Comparison of ENCODE assay signal across 8 mouse cellular contexts in genomic region chr12:105784196-105784999, GRCm38 (mm10). TPM values are rescaled to one million over a fixed set of nuclear protein-coding genes. Genes with fewer than 3 reads are reported as not detected.
DNase-seq lines count a peak whose midpoint lies in the region; ATAC-seq lines count a peak whose summit lies in the region.

Gene Papola (plus strand): TSS chr12:105784694.

- H3K4me1 ChIP-seq in brown adipose tissue, adult 24 weeks (ENCODE audit: control insufficient read depth, insufficient read depth, insufficient read length, low read length): peaks cover 7% of the 10 kb centered on the region
- H3K4me1 ChIP-seq in heart, embryonic 13.5 days: peaks cover 26% of the 10 kb centered on the region
- H3K4me1 ChIP-seq in liver, embryonic 12.5 days: peaks cover 42% of the 10 kb centered on the region
- peaks cover 9% of the 10 kb centered on the region for H3K4me1 ChIP-seq in stomach, embryonic 15.5 days

- WGBS in heart, embryonic 13.5 days: under 1% methylated on average over 63 of the region's 85 CpGs
- WGBS in liver, embryonic 12.5 days (ENCODE audit: insufficient replicate concordance): under 1% methylated on average over 71 of the region's 85 CpGs
- WGBS in stomach, embryonic 15.5 days: under 1% methylated on average over 69 of the region's 85 CpGs

- H3K27ac ChIP-seq in brown adipose tissue, adult 24 weeks (replicated peaks; ENCODE audit: low read depth, low read length): peak within 1 kb of the TSS; percentile 99
- H3K27ac ChIP-seq in heart, embryonic 13.5 days (replicated peaks): peak within 1 kb of the TSS; percentile 98
- peak within 1 kb of the TSS; percentile 96 for H3K27ac ChIP-seq in liver, embryonic 12.5 days
- peak within 1 kb of the TSS; percentile 98 for H3K27ac ChIP-seq in stomach, embryonic 15.5 days

- peak within 1 kb of the TSS; percentile 91 for H3K4me2 ChIP-seq in heart, embryonic 13.5 days
- H3K4me2 ChIP-seq in liver, embryonic 12.5 days: peak within 1 kb of the TSS; percentile 89
- H3K4me2 ChIP-seq in stomach, embryonic 15.5 days: peak within 1 kb of the TSS; percentile 87

- DNase-seq in CD4-positive, CD25-positive, alpha-beta regulatory T cell, adult 2 months (ENCODE audit: low read depth, low spot score): peak; percentile 94
- peak; percentile 36 for DNase-seq in fat pad, adult 2 months (ENCODE audit: extremely low read depth, low read depth, low spot score)
- DNase-seq in kidney, postnatal 10 days: peak; percentile 94
- DNase-seq in natural killer cell, adult 2 months (ENCODE audit: low spot score in 2 of 2): peak; percentile 80 to 87

- H3K36me3 ChIP-seq in heart, embryonic 13.5 days: peaks cover 5% of the 10 kb centered on the region; the same call in 1 of the 2 replicates
- H3K36me3 ChIP-seq in liver, embryonic 12.5 days: peaks cover 12% of the 10 kb centered on the region
- H3K36me3 ChIP-seq in stomach, embryonic 15.5 days: no peaks in the 10 kb centered on the region; the same call in 1 of the 2 replicates

- no peaks in the 10 kb centered on the region for H3K27me3 ChIP-seq in heart, embryonic 13.5 days (replicated peaks)
- no peaks in the 10 kb centered on the region for H3K27me3 ChIP-seq in liver, embryonic 12.5 days (replicated peaks)
- no peaks in the 10 kb centered on the region for H3K27me3 ChIP-seq in stomach, embryonic 15.5 days (replicated peaks)

- peak; percentile 86 for ATAC-seq in heart, embryonic 13.5 days (ENCODE audit: extremely low read depth, insufficient number of reproducible peaks, low FRiP score, low TSS enrichment)
- peak; percentile 89 for ATAC-seq in liver, embryonic 12.5 days
- peak; percentile 91 for ATAC-seq in stomach, embryonic 15.5 days (ENCODE audit: insufficient read depth, low FRiP score, low read depth)

- H3K9me3 ChIP-seq in heart, embryonic 13.5 days: no peaks in the 10 kb centered on the region
- H3K9me3 ChIP-seq in liver, embryonic 12.5 days (replicated peaks): no peaks in the 10 kb centered on the region
- H3K9me3 ChIP-seq in stomach, embryonic 15.5 days: no peaks in the 10 kb centered on the region

- H3K4me3 ChIP-seq in brown adipose tissue, adult 24 weeks (ENCODE audit: insufficient read depth, low read depth, low read length): peak within 1 kb of the TSS; percentile 98
- peak within 1 kb of the TSS; percentile 92 for H3K4me3 ChIP-seq in heart, embryonic 13.5 days
- H3K4me3 ChIP-seq in liver, embryonic 12.5 days: peak within 1 kb of the TSS; percentile 96
- peak within 1 kb of the TSS; percentile 93 for H3K4me3 ChIP-seq in stomach, embryonic 15.5 days (replicated peaks)

- peak within 1 kb of the TSS; percentile 97 for H3K9ac ChIP-seq in heart, embryonic 13.5 days
- peak within 1 kb of the TSS; percentile 97 for H3K9ac ChIP-seq in liver, embryonic 12.5 days
- H3K9ac ChIP-seq in stomach, embryonic 15.5 days: peak within 1 kb of the TSS; percentile 83

RNA-seq across cellular contexts. Expression of gene Papola, which starts in this region (rescaled TPM):
- polyA plus RNA-seq in brown adipose tissue, adult 24 weeks (2012; ENCODE audit: insufficient read depth, insufficient read length, missing spikeins): 80.7 and 86.2 TPM in 2 replicates
- polyA plus RNA-seq in heart, embryonic 13.5 days (2015; fragmentation: Nextera tagmentation; extraction: Ambion mirVana): 134 and 146 TPM in 2 replicates
- 176 and 181 TPM in 2 replicates for polyA plus RNA-seq in liver, embryonic 12.5 days (2016; fragmentation: Nextera tagmentation; extraction: Ambion mirVana)
- polyA plus RNA-seq in stomach, embryonic 15.5 days (2015; fragmentation: Nextera tagmentation; extraction: Ambion mirVana): 199 and 202 TPM in 2 replicates

Comparison
In these comparisons a context has a peak if more than half of its experiments do, and no peak if none do; other contexts are left out.
1. Peak in every context shown above with its lines: DNase-seq, ATAC-seq, H3K4me3 ChIP-seq and H3K27ac ChIP-seq.
2. DNase-seq: peak in every context shown above with its lines; median percentile 94 in CD4-positive, CD25-positive, alpha-beta regulatory T cell, adult 2 months; 94 in kidney, postnatal 10 days; 84 in natural killer cell, adult 2 months; 36 in fat pad, adult 2 months.